Mouse (Mus musculus): ENCODE measurements around the gene Gm10799.
"Not testable (repeated sequence)": the region's sequence is repeated elsewhere in the genome, so short reads cannot be mapped to it uniquely, and the experiment has no call there.

Gene Gm10799

GRCm38 (mm10) chr2:104065526-104065925 is 2.8 kb downstream of the Gm10799 start, which contains the start of gene Gm10912:
Gm10912 (plus strand) TSS chr2:104065826.
- DNase-seq = not testable (repeated sequence)

GRCm38 (mm10) chr2:104064152-104064551 is 4.2 kb downstream of the Gm10799 start:
- no peak for DNase-seq

GRCm38 (mm10) chr2:104062665-104063064 is 5.7 kb downstream of the Gm10799 start:
- no peak for DNase-seq

GRCm38 (mm10) chr2:104060996-104061395 is 7.4 kb downstream of the Gm10799 start:
- no peak for DNase-seq

- no peak for DNase-seq
These were observed 8.6 kb downstream of the Gm10799 start for GRCm38 (mm10) chr2:104059786-104060185.

- DNase-seq = no peak
These were observed 9.4 kb downstream of the Gm10799 start for GRCm38 (mm10) chr2:104058954-104059353.

GRCm38 (mm10) chr2:104058381-104058780 is 10.0 kb downstream of the Gm10799 start:
- DNase-seq = no peak

GRCm38 (mm10) chr2:104044479-104045080 is 23.8 kb downstream of the Gm10799 start:
- no peak for DNase-seq

GRCm38 (mm10) chr2:104043624-104044478 is 24.5 kb downstream of the Gm10799 start:
- no peak for DNase-seq

GRCm38 (mm10) chr2:104042766-104043165 is 25.6 kb downstream of the Gm10799 start:
- no peak for DNase-seq

- no peak for DNase-seq
These were observed 26.7 kb downstream of the Gm10799 start for GRCm38 (mm10) chr2:104041632-104042031.

GRCm38 (mm10) chr2:104038236-104038635 is 30.1 kb downstream of the Gm10799 start:
- DNase-seq = no peak

- no peak for DNase-seq
These were observed 32.0 kb downstream of the Gm10799 start for GRCm38 (mm10) chr2:104036316-104036715.

GRCm38 (mm10) chr2:104035595-104035994 is 32.8 kb downstream of the Gm10799 start:
- DNase-seq = no peak

GRCm38 (mm10) chr2:104034832-104035472 is 33.4 kb downstream of the Gm10799 start:
- peak; percentile 74 for DNase-seq

- DNase-seq = no peak
These were observed 36.3 kb downstream of the Gm10799 start for GRCm38 (mm10) chr2:104032056-104032455.

GRCm38 (mm10) chr2:104030381-104030780 is 38.0 kb downstream of the Gm10799 start:
- DNase-seq = no peak

GRCm38 (mm10) chr2:104029074-104029473 is 39.3 kb downstream of the Gm10799 start:
- no peak for DNase-seq

GRCm38 (mm10) chr2:104028139-104028723 is 40.1 kb downstream of the Gm10799 start, which contains the start of gene 4931422A03Rik:
4931422A03Rik (minus strand) TSS chr2:104028361.
- no peak for DNase-seq

- DNase-seq = peak; percentile 87
These were observed 40.8 kb downstream of the Gm10799 start, which contains the start of gene Fbxo3 for GRCm38 (mm10) chr2:104027458-104028138. Fbxo3 (plus strand) TSS chr2:104027721.

- DNase-seq = no peak
These were observed 43.7 kb downstream of the Gm10799 start for GRCm38 (mm10) chr2:104024656-104025055.

GRCm38 (mm10) chr2:104023096-104023495 is 45.3 kb downstream of the Gm10799 start:
- DNase-seq = no peak

Measured in retina, postnatal 1 day (tissue).